Mouse (Mus musculus): ENCODE measurements around the gene Zdhhc24. TPM values are rescaled to one million over a fixed set of nuclear protein-coding genes. Genes with fewer than 3 reads are reported as not detected.
"Not testable (repeated sequence)": the region's sequence is repeated elsewhere in the genome, so short reads cannot be mapped to it uniquely, and the experiment has no call there.

Zdhhc24 gene
- total RNA-seq (2022), result 1 to 10 TPM; 1.8 to 3.6 (median 2.6) TPM

DNA sequence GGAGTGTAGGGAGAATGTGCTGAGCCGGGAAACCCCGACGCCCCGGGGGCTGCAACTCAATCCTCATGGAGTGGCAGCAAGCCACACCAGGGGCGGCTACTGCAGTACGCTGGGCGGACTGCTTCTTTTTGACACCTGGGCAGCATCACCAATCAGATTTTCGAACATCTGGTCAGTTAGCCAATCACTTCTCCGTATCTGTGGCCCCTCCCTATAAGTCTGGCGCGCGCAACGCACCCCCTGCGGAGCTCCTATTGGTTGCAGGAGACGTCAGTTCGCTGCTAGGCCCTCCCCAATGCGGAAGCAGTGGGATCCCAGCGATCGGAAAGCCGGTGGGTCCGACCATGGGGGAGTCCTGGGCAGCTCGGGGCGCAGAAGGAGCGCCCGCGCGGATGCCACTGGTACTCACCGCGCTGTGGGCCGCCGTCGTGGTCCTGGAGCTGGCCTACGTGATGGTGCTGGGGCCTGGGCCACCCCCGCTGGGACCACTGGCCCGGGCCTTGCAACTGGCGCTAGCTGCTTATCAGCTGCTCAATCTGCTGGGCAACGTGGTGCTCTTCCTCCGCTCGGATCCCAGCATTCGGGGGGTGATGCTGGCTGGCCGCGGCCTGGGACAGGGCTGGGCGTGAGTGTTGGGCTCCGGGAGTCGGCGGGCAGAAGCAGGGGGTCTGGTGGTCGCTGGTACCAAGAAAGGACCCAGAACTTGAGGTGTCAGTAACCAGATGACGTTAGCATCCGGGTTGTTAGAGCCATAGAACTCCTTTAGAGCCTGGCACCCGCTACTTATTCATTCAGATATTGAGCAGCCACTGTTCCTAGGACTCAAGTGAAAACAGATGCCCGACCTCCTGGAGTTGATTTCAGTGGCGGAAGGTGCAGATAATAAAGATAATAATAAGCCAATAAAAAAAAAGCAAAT, at the start of gene Zdhhc24:
Zdhhc24 (plus strand) TSS at position 264 of the 919 bp plus-strand sequence.
- DNase-seq (ENCODE audit: low spot score in 2 of 2), result peak; percentile 91 to 93

DNA sequence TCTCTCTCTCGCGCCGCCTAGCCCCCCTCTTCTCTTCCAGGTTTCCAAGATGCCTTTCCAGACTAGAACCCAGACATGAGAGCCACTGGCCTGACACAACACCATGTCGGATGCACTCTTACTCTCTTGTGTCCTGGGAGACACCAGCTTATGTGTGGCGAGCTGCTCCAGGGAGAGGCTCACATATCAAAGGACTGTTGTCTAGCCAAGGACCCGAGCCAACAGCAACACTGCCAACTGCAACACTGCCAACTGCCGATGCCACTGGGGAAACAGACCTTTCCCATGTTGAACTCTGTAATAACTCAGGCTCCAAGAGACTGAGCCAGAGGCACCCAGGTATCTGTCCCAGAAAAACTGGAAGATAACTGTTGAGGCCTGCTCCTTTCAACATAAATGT, 49.3 kb upstream of the Zdhhc24 start:
- peak; percentile 60 to 78 for DNase-seq (ENCODE audit: low spot score in 2 of 2)

DNA sequence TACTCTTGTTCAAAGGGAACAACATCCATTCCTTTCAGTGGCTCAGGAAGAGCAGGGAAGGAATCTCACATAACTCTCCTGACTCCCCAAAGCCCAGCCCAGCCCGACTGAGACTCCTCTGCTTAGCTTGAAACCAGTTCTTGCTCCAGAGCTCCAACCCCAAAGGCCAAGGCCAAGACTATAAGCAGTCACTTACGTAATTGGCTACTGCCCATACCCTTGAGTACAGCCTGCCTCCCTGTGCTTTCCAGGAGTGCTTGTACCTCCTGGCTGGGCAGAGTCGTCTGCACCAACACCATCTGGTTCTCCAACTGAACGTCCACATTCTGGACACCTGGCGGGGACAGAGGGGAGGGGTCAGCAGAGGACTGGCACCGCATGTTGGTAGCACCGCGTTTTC, 44.5 kb upstream of the Zdhhc24 start:
- DNase-seq (ENCODE audit: low spot score in 2 of 2), result peak in 1 of 2 experiments; percentile 16

DNA sequence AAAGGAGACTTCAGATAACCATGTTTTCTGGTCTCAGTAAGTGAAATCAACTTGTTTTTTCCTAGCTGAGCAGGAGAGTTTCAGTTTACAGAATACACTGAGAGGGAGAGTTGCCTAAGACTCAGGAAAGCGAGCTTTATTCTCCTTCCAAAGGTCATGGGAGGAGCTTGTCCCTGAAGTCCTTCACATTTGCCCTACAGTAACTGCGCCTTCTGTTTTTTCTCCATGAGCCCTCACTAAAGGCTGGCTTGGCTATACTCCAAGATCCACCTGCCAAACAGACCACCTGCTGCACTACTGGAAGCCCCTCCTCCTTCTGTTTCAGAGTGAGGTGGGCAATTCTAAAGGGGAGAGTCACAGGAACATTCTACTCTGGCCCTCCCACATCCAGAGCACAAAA, 42.4 kb upstream of the Zdhhc24 start:
- DNase-seq (ENCODE audit: low spot score in 2 of 2), result no peak

DNA sequence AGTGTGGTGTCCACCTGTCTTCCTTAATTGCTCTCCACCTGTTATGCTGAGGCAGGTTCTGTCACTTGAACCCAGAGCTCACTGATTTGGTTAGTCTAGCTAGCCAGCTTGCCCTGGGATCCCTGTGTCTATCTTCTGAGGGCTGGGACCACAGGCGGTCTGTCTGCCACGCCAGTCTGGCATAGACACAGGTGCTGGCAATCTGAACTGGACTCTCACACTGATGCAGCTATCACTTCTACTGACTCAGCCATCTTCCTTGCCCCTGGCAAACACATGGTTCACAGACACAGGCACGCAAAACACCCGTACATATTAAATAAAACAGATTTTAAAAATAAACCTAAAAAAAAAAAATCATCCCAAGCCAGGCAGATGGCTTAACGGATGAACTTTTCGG, 41.4 kb upstream of the Zdhhc24 start:
- DNase-seq (ENCODE audit: low spot score in 2 of 2), result no peak

DNA sequence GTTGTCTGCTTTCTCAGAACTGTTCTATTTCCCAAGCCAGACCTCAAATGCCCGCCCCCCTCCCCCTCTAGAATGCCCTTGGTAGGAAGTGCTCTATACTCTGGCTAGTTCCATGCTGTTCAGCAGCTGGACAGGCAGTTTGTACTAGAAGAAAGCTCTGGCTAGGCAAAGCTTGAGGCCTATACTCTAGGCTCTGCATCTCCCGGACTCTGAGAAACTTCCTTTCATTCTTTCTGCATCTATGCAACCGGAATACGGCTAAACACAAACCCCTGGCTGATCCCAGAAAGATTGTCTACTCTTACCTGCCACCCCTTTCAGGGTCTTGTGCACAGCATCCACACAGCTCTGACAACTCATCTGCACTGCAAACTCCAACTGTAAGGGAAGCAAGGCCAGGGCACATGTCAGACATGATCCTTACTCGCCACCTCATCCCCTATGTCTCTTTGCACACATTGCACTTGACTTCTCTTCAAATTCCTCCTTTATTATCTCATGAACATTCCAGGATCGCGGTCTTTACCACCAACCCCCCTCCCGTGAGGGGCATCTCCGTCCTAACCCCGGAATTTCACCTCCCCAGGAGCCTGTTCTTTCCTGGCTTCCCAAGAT, 39.8 kb upstream of the Zdhhc24 start:
- no peak for DNase-seq (ENCODE audit: low spot score in 2 of 2)

DNA sequence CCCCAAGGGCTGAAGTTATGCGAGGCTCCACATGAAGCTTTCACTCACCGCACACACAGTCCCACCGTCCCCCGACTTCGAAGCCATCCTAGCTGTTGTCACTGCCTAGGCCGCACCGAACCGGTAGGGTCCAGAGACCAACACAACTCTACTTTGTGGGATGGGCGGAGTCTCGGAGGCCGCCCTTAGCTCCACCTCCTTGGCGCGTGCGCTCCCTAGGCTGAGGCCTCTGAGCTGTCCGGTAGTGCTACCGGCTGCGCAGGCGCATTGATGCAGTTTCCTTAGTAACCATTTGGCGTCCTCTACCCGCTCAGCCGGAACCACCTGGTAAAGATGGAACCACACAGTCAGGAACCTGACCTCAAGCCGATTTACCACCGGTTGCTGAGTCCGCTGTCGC, 39.3 kb upstream of the Zdhhc24 start, which contains the start of the genes Ccs and Ccdc87:
Ccs (minus strand) TSS at position 184 of the 400 bp plus-strand sequence.
Ccdc87 (plus strand) TSS at position 218 of the 400 bp plus-strand sequence.
- DNase-seq (ENCODE audit: low spot score in 2 of 2), result peak; percentile 95 to 98

DNA sequence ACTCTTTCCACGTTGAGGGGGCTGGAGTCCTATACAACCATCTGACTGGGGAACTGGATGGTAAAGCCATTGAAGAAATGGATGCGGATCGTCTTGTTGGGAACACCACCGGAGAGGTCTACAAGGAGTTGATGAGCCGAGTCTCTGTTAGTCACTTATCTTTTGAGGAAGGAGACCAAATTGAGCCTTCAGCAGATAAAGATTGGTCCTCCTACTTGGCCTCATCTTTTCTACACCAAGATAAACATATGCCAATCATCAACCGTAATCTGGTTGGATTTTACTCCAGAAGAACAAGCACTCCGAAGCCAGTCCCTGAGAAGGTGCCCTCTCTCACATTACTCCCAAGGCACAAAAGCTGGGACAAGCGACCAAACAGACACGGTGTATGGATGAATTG, 37.6 kb upstream of the Zdhhc24 start:
- no peak for DNase-seq (ENCODE audit: low spot score in 2 of 2)

DNA sequence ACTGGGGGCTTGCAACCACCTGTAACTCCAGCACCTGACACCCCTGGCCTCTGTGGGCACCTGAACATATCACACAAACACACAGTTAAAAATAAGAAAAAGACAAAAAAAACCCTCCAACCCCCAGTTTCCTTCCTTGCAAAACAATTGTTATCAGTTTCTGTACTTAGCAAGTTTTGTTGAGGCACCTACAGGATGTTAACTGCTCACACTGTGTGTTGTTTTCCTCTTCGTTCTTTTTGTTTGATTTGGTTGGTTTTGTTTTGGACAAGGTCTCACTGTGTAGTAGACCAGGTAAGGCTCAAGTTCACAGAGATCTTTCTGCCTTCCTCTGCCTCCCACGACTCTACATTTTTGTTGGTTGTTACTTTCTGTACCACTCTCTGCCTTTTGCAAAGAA, 35.9 kb upstream of the Zdhhc24 start:
- DNase-seq (ENCODE audit: low spot score in 2 of 2), result no peak

DNA sequence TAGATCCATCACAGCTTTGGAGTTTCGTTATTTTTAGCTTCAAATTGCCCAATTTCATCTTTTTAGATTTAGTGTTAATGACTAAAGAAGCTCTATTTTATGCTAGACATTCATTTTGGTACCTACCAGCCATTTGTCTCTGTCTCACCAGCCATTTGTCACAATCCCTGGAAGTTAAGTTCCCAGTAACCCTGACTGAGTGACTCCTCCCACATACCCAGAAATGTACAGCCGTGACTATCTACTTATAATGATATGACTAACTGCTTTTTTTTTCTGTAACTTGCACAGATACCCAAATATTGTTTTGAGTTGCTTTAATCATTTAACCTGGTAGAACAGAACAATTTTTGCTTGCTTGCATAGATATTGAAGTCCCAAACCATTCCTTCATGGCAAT, 32.6 kb upstream of the Zdhhc24 start:
- no peak for DNase-seq (ENCODE audit: low spot score in 2 of 2)

DNA sequence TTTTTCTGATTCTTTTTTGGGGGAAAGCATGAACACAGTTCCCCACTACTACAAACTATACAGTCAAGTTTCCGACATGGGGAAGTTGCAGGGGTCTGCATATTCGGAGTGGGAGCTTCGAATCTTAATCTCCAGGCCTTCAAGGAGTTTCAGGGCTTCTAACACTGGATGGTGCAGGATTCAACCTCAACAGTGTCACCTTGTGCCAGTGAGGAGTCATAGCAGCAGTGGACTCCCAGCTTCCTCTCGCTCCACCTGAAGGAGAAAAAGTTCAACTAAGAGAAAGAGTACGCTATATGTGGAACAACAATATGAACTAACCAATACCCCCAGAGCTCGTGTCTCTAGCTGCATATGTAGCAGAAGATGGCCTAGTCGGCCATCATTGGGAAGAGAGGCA, 31.0 kb upstream of the Zdhhc24 start:
- no peak for DNase-seq (ENCODE audit: low spot score in 2 of 2)

DNA sequence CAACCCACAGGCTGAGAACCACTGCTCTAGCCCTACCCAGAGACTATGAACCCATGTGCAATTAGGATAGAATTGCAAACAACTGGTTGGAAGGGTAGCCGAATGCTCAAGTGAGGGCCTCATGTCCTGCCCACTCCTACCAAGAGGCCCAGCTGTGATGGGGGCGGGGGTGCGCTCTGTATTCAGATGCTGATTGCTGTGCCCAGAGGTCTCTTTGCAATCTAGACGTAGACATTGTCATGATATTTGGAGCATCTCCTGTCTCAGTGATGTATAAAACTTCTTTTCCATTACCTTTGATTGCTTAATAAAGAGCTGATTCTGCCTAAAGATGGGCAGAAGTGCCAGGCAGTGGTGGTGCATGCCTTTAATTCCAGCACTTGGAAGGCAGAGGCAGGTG, 28.7 kb upstream of the Zdhhc24 start:
- no peak for DNase-seq (ENCODE audit: low spot score in 2 of 2)

DNA sequence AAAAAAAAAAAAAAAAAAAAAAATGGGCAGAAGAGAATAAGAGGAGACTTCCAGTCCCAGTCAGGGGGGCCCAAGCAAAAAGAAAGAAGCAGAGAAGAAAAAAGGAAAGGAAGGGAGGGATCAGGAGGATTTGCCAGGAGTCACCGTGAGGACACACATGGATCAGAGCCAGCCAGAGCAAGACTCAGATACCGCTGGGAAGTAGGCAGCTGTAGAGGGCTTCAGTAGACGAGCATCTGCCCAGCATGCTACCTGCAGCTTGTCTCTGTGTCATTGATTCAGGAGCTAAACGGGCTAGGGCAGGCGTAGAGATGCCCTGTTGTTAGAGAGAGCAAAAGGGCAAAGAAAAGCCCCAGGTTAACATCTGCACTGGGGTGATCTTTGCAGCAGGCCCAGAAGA, 28.2 kb upstream of the Zdhhc24 start:
- no peak for DNase-seq (ENCODE audit: low spot score in 2 of 2)

DNA sequence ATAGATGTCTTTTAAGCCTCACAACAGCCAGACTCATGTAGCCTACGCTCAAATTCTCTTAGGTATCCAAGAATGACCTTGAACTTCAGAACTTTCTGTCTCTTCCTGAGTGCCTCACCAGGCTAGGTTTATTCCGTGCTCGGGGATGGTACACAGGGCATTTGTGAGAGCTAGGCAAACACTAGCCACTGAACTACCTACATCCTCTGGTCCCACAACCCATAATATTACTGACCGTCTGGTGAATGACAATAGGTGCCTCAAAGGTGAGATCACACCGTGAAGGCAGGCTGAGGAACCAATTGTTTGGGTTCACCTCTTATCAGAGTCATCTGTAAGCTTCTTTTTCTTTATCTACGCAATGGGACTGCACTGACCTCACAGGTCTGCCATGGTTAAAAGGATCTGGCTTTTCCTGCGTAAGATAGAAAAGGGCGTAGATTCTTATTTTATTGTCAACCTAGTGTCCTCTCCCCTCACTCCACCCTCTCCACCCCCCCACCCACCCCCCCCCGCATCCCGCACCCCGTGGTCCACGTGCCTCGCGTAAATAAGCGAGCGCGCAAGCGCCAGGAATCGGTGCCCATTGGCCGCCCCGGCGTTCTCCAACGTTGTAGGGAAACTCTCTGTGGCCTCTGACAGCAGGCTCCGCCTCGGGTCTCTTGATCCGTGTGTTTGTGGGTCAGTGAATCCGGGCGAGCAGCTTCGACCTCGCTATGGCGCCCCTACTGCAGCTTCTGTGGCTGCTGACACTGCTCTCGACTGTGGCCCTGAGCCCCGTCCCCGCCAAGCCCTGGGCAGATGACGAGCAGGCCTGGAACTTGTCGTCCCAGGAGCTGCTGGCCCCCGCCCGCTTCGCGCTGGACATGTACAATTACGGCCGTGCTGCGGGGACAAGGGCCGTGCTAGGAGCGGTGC, 23.7 kb upstream of the Zdhhc24 start, which contains the start of gene Ctsf:
Ctsf (plus strand) TSS at position 579 of the 918 bp plus-strand sequence.
- peak; percentile 86 to 95 for DNase-seq (ENCODE audit: low spot score in 2 of 2)

DNA sequence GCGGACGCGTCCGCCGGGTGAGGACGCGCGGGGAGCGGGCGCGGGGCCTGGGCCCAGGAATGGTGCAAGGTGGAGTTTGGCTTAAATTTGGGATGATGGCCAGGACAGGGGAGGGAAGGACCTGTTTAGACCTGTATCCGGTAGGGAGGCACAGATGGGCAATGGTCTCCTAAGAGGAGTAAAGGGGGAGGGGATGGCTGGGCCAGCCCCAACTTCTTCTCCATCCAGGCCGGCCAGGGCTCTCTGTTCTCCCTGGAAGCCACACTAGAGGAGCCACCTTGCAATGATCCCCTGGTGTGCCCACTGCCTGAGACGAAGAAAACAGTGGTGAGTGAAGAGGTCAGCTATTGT, 23.0 kb upstream of the Zdhhc24 start:
- DNase-seq (ENCODE audit: low spot score in 2 of 2), result no peak

DNA sequence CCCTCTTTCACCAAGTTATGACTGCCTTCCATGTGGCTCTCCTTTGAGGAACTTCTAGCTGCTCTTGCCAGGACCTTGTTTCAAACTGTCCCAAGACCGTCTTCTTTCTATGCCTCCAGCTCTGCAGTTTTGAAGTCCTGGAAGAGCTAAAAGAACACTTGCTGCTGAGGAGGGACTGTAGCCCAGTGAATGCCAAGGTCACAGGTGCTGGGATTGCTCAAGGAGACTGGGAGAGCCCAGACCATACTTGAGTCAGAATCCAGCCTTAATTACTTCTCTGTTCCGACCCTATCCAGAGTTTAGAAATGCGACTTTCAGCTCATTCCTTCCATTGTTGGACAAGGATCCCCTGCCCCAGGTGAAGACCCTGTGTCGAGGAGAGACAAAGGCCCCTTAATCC, 22.5 kb upstream of the Zdhhc24 start:
- no peak for DNase-seq (ENCODE audit: low spot score in 2 of 2)

DNA sequence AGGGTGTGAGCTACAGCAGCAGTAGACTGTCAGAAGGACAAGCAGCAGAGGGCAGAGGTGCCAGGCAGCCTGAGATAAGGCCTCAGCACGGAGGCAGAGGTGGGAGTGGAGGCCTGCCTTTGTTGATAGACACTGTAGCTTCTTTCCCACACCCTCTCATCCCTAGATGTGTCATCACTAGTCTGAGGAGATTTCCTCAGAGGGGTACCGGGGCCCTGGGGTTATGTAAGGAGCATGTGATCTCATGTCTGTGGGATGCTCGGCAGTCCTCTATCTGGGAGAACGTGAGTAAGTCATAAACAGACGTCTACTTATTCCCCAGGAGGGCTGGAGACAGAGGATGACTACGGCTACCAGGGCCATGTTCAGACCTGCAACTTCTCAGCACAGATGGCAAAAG, 19.4 kb upstream of the Zdhhc24 start:
- DNase-seq (ENCODE audit: low spot score in 2 of 2), result no peak

DNA sequence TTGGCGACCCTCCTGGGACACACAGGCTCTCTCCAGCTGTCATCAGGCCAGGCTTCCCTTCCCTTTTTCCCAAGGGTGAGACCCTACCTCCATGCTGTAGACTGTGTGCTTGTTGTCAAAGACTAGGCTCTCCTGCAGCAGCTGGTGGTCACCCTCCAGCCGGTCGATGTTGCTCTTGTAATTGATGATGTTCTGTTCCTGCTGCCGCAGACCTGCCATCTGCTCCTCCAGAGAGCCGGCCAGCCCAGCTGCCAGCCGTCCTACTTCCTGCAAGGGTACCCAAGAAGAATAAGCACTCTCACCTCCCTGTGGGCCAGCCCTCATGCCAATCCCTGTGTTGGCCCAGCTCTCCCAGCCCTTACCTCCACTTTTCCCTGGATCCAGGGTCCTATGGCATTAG, 15.4 kb upstream of the Zdhhc24 start:
- DNase-seq (ENCODE audit: low spot score in 2 of 2), result no peak

DNA sequence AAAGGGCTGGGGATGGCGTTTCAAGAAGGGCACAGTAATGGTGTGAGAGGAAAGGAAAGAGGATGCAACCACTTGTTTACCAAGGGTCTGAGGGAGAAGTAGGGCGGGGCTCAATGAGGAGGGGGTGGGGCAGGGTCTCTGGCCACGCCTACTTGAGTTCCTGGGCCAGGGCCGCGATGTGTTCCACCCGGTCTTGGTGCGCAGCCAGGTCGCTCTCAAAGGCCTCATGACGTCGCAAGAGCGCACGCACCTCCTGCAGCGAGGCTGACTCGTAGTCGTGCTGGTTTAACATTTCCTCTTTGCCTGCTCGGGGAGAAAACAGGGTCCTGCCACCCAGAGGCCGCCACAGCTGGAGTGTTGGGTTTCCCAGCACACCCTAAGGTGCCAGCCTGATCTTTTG, 13.3 kb upstream of the Zdhhc24 start:
- DNase-seq (ENCODE audit: low spot score in 2 of 2), result peak in 1 of 2 experiments; percentile 48

DNA sequence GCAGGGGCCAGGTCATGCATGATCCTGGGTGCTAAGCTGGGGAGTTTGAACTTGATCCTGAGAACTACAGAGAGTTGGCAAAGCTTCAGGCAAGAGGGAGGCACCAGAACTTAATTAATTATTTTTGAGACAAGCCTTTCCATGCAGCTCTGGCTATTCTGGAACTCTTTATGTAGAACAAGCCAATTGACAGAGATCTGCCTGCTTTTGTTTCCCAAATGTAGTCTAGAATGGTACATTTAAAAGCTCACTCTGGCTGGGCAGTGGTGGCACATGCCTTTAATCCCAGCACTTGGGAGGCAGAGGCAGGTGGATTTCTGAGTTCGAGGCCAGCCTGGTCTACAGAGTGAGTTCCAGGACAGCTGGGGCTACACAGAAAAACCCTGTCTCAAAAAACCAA, 3.9 kb upstream of the Zdhhc24 start:
- DNase-seq (ENCODE audit: low spot score in 2 of 2), result not testable (repeated sequence)

DNA sequence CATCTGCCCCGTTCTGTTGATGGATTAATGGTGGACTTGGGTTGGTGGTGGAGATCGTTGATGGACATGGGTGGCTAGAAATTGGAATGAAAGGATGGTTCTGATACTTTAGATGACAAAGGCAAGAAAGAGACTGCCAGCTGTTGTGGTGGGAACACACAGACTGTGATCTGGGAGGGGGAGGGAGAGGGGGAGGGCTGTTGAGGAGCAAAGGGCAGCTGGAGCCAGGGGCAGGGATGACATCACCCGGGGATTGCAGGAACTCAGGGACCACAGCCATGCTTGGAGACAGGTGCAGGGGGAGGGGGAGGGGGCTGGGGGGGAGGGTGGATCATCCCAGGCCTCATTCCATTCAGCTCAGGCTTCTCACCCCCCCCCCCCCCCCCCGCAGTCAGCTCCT, 2.2 kb upstream of the Zdhhc24 start:
- DNase-seq (ENCODE audit: low spot score in 2 of 2), result peak in 1 of 2 experiments; percentile 63

DNA sequence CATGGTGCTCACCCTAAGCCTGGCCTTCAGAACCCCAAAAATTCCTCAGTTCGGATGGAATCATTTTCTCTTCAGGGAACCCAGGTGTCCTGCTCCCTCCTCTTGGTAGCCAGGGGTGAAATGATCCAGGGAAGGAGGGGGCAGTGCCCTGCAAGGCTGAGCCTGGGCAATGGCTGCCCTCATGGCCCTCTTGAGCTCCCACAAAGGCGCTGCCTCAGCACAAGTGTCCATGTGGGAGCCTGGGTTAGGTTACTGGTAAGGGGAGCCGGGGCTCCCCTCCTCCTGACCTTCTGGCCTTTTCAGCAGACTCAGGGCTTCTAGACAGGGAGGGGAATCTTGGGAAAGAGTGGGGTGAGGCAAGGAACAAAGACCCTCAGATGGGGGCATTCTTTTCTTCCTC, 1.7 kb upstream of the Zdhhc24 start:
- DNase-seq (ENCODE audit: low spot score in 2 of 2), result peak; percentile 59 to 80
